11 mouse cellular contexts compared by ENCODE assay signal in genomic region chr3:79219144-79219930, GRCm38 (mm10).
DNase-seq lines count a peak whose midpoint lies in the region; ATAC-seq lines count a peak whose summit lies in the region.
"Had no signal": no experiment of that assay in that cellular context is flagged by ENCODE, and none has a peak within 500 bp of the region (broad histone marks: within the 10 kb centered on the region; RNA-seq: fewer than 3 reads in every experiment).

No protein-coding gene starts in this region.

- no peak overlapping the region for H3K9ac ChIP-seq in heart, embryonic 13.5 days
- no peak overlapping the region for H3K9ac ChIP-seq in heart, embryonic 12.5 days
- no peak overlapping the region for H3K9ac ChIP-seq in liver, embryonic 16.5 days (ENCODE audit: low read depth, low read length)
- no peak overlapping the region for H3K9ac ChIP-seq in liver, embryonic 12.5 days
- H3K9ac ChIP-seq: intestine, embryonic 15.5 days had no signal

- H3K4me2 ChIP-seq in heart, embryonic 13.5 days: no peak overlapping the region
- no peak overlapping the region for H3K4me2 ChIP-seq in heart, embryonic 12.5 days
- no peak overlapping the region for H3K4me2 ChIP-seq in liver, embryonic 16.5 days (ENCODE audit: low read depth, low read length)
- no peak overlapping the region for H3K4me2 ChIP-seq in liver, embryonic 12.5 days
- H3K4me2 ChIP-seq: intestine, embryonic 15.5 days had no signal

- ATAC-seq in heart, embryonic 13.5 days (ENCODE audit: extremely low read depth, insufficient number of reproducible peaks, low FRiP score, low TSS enrichment): no peak
- ATAC-seq in heart, embryonic 12.5 days (ENCODE audit: insufficient number of reproducible peaks, low FRiP score): no peak
- ATAC-seq in liver, embryonic 16.5 days (ENCODE audit: low read depth): no peak
- no peak for ATAC-seq in liver, embryonic 12.5 days
- peak; percentile 56 for ATAC-seq in megakaryocyte, adult 5-6 weeks (ENCODE audit: poor library complexity, severe bottlenecking)
- ATAC-seq: intestine, embryonic 15.5 days had no signal

- H3K27ac ChIP-seq in heart, embryonic 13.5 days (replicated peaks): 0 out of 2 replicates have a peak overlapping the region, but pooled peaks have one; percentile 24
- H3K27ac ChIP-seq in heart, embryonic 12.5 days (ENCODE audit: poor library complexity, severe bottlenecking): no peak overlapping the region
- peak overlapping the region; percentile 9; the same call in 1 of the 2 replicates for H3K27ac ChIP-seq in liver, embryonic 16.5 days (ENCODE audit: low read length)
- no peak overlapping the region for H3K27ac ChIP-seq in liver, embryonic 12.5 days
- H3K27ac ChIP-seq in brown adipose tissue, adult 24 weeks (replicated peaks; ENCODE audit: low read depth, low read length): peak overlapping the region; percentile 100
- H3K27ac ChIP-seq: intestine, embryonic 15.5 days had no signal

- H3K27me3 ChIP-seq in heart, embryonic 13.5 days (replicated peaks): no peaks in the 10 kb centered on the region
- no peaks in the 10 kb centered on the region for H3K27me3 ChIP-seq in heart, embryonic 12.5 days (replicated peaks)
- H3K27me3 ChIP-seq in liver, embryonic 16.5 days (ENCODE audit: control insufficient read depth, insufficient read depth, low read depth, low read length): no peaks in the 10 kb centered on the region
- H3K27me3 ChIP-seq in liver, embryonic 12.5 days (replicated peaks): no peaks in the 10 kb centered on the region
- H3K27me3 ChIP-seq: intestine, embryonic 15.5 days had no signal

- H3K9me3 ChIP-seq in heart, embryonic 13.5 days: no peaks in the 10 kb centered on the region
- H3K9me3 ChIP-seq in heart, embryonic 12.5 days (replicated peaks): no peaks in the 10 kb centered on the region
- H3K9me3 ChIP-seq in liver, embryonic 16.5 days (replicated peaks; ENCODE audit: control insufficient read depth, low read length): no peaks in the 10 kb centered on the region
- no peaks in the 10 kb centered on the region for H3K9me3 ChIP-seq in liver, embryonic 12.5 days (replicated peaks)
- H3K9me3 ChIP-seq: intestine, embryonic 15.5 days had no signal

- 64% methylated on average over 10 of the region's 10 CpGs for WGBS in heart, embryonic 13.5 days
- WGBS in heart, embryonic 12.5 days: 61% methylated on average over 10 of the region's 10 CpGs
- 55% methylated on average over 10 of the region's 10 CpGs for WGBS in liver, embryonic 16.5 days (ENCODE audit: insufficient replicate concordance)
- WGBS in liver, embryonic 12.5 days (ENCODE audit: insufficient replicate concordance): 54% methylated on average over 10 of the region's 10 CpGs

- no peaks in the 10 kb centered on the region for H3K36me3 ChIP-seq in heart, embryonic 13.5 days
- no peaks in the 10 kb centered on the region for H3K36me3 ChIP-seq in heart, embryonic 12.5 days
- no peaks in the 10 kb centered on the region for H3K36me3 ChIP-seq in liver, embryonic 16.5 days (ENCODE audit: control insufficient read depth, insufficient read depth)
- no peaks in the 10 kb centered on the region for H3K36me3 ChIP-seq in liver, embryonic 12.5 days
- H3K36me3 ChIP-seq: intestine, embryonic 15.5 days had no signal

- DNase-seq in c-Kit-positive CD71-positive TER-119-positive erythroid progenitor cells, embryonic 14.5 days (ENCODE audit: low spot score): no peak
- no peak for DNase-seq in cerebellum, postnatal 25 days
- DNase-seq: lung, postnatal 36 days; thymus, postnatal 4 days had no signal

- no peak overlapping the region for H3K4me3 ChIP-seq in heart, embryonic 13.5 days
- H3K4me3 ChIP-seq in heart, embryonic 12.5 days: no peak overlapping the region
- H3K4me3 ChIP-seq in liver, embryonic 16.5 days (ENCODE audit: low read depth, low read length): no peak overlapping the region
- H3K4me3 ChIP-seq in liver, embryonic 12.5 days: no peak overlapping the region
- no peak overlapping the region for H3K4me3 ChIP-seq in brown adipose tissue, adult 24 weeks (ENCODE audit: insufficient read depth, low read depth, low read length)
- H3K4me3 ChIP-seq: intestine, embryonic 15.5 days had no signal

- peaks cover 41% of the 10 kb centered on the region for H3K4me1 ChIP-seq in heart, embryonic 13.5 days
- peaks cover 23% of the 10 kb centered on the region for H3K4me1 ChIP-seq in heart, embryonic 12.5 days (replicated peaks)
- H3K4me1 ChIP-seq in liver, embryonic 16.5 days (ENCODE audit: control insufficient read depth, low read depth, low read length): peaks cover 2% of the 10 kb centered on the region; the same call in 1 of the 2 replicates
- peaks cover 15% of the 10 kb centered on the region; the same call in 1 of the 2 replicates for H3K4me1 ChIP-seq in liver, embryonic 12.5 days
- peaks cover 31% of the 10 kb centered on the region for H3K4me1 ChIP-seq in brown adipose tissue, adult 24 weeks (ENCODE audit: control insufficient read depth, insufficient read depth, insufficient read length, low read length)

Comparison
In these comparisons a context has a peak if more than half of its experiments do, and no peak if none do; other contexts are left out.
1. H3K27ac ChIP-seq: peak in heart, embryonic 13.5 days (single experiment), liver, embryonic 16.5 days (single experiment) and brown adipose tissue, adult 24 weeks (single experiment); none in heart, embryonic 12.5 days (single experiment) and liver, embryonic 12.5 days (single experiment).